9 mouse cellular contexts compared by ENCODE assay signal in genomic region chr5:24550598-24551316, GRCm38 (mm10). TPM values are rescaled to one million over a fixed set of nuclear protein-coding genes. Genes with fewer than 3 reads are reported as not detected.
DNase-seq lines count a peak whose midpoint lies in the region; ATAC-seq lines count a peak whose summit lies in the region.
"Had no signal": no experiment of that assay in that cellular context is flagged by ENCODE, and none has a peak within 500 bp of the region (broad histone marks: within the 10 kb centered on the region; RNA-seq: fewer than 3 reads in every experiment).

No protein-coding gene starts in this region.

- peak overlapping the region; percentile 36 for H3K4me2 ChIP-seq in heart, embryonic 13.5 days

- H3K27me3 ChIP-seq in heart, embryonic 13.5 days (replicated peaks) = peaks cover 36% of the 10 kb centered on the region

- WGBS in heart, embryonic 13.5 days = 35% methylated on average over 26 of the region's 26 CpGs

- H3K9ac ChIP-seq in heart, embryonic 13.5 days = 0 out of 2 replicates have a peak overlapping the region, but pooled peaks have one; percentile 16

- H3K9me3 ChIP-seq in heart, embryonic 13.5 days = no peaks in the 10 kb centered on the region

- no peak for ATAC-seq in heart, embryonic 13.5 days (ENCODE audit: extremely low read depth, insufficient number of reproducible peaks, low FRiP score, low TSS enrichment)

- H3K27ac ChIP-seq in heart, embryonic 13.5 days (replicated peaks) = no peak overlapping the region

- peak overlapping the region; percentile 20; the same call in 1 of the 2 replicates for H3K4me3 ChIP-seq in heart, embryonic 13.5 days
- H3K4me3 ChIP-seq: megakaryocyte, embryonic 14.5 days had no signal

- peaks cover 10% of the 10 kb centered on the region for H3K4me1 ChIP-seq in heart, embryonic 13.5 days

- peak; percentile 46 for DNase-seq in adrenal gland, postnatal 10 days
- no peak for DNase-seq in adrenal gland, postnatal 25 days
- DNase-seq in Muller cell, postnatal 12 days (ENCODE audit: inconsistent ontology term) = peak; percentile 76
- peak; percentile 77 for DNase-seq in kidney, postnatal 10 days
- DNase-seq in lung, postnatal 10 days = peak; percentile 68
- peak; percentile 83 to 85 for DNase-seq in right cerebral cortex, postnatal 10 days (ENCODE audit: low spot score in 2 of 2)
- DNase-seq in urinary bladder, adult 2 months (ENCODE audit: low spot score) = no peak

- H3K36me3 ChIP-seq in heart, embryonic 13.5 days = no peaks in the 10 kb centered on the region

RNA-seq across cellular contexts. Expression of gene 4931409K22Rik, which starts 5.9 kb away (rescaled TPM):
- not detected for total RNA-seq in adrenal gland, postnatal 10 days (2021)
- not detected in 2 replicates for total RNA-seq in adrenal gland, postnatal 25 days (2021)
- 0.08 and 0.11 TPM in 2 replicates for polyA plus RNA-seq in heart, embryonic 13.5 days (2015; fragmentation: Nextera tagmentation; extraction: Ambion mirVana)
- polyA plus RNA-seq in urinary bladder, adult 2 months (2012; rRNA removed) = not detected in 2 replicates

RNA-seq across cellular contexts. Expression of gene Asb10, which starts 10.0 kb away (rescaled TPM):
- 1 to 10 TPM; 1.0 to 6.2 TPM for total RNA-seq in adrenal gland, postnatal 10 days (2021)
- total RNA-seq in adrenal gland, postnatal 25 days (2021) = 0.67 TPM in 1 of 2 replicates, not detected in the other
- polyA plus RNA-seq in heart, embryonic 13.5 days (2015; fragmentation: Nextera tagmentation; extraction: Ambion mirVana) = 4.1 TPM in 2 replicates
- polyA plus RNA-seq in urinary bladder, adult 2 months (2012; rRNA removed) = 0.45 and 0.72 TPM in 2 replicates

RNA-seq across cellular contexts. Expression of gene Gbx1, which starts 23.8 kb away (rescaled TPM):
- total RNA-seq in adrenal gland, postnatal 10 days (2021) = under 1 TPM in 1 of 2 experiments, not detected in 1; 0.09 TPM
- not detected in 2 replicates for total RNA-seq in adrenal gland, postnatal 25 days (2021)
- polyA plus RNA-seq in heart, embryonic 13.5 days (2015; fragmentation: Nextera tagmentation; extraction: Ambion mirVana) = 0.05 TPM in 1 of 2 replicates, not detected in the other
- 0.01 and 0.07 TPM in 2 replicates for polyA plus RNA-seq in urinary bladder, adult 2 months (2012; rRNA removed)

RNA-seq across cellular contexts. Expression of gene Abcf2, which starts 26.5 kb away (rescaled TPM):
- 10 to 100 TPM; 51.0 to 53.3 TPM for total RNA-seq in adrenal gland, postnatal 10 days (2021)
- 74.1 and 76.8 TPM in 2 replicates for total RNA-seq in adrenal gland, postnatal 25 days (2021)
- 66.7 and 70.7 TPM in 2 replicates for polyA plus RNA-seq in heart, embryonic 13.5 days (2015; fragmentation: Nextera tagmentation; extraction: Ambion mirVana)
- polyA plus RNA-seq in urinary bladder, adult 2 months (2012; rRNA removed) = 44.5 and 50.0 TPM in 2 replicates

RNA-seq across cellular contexts. Expression of gene Chpf2, which starts 35.8 kb away (rescaled TPM):
- 10 to 100 TPM; 35.4 to 46.3 TPM for total RNA-seq in adrenal gland, postnatal 10 days (2021)
- total RNA-seq in adrenal gland, postnatal 25 days (2021) = 40.7 and 66.4 TPM in 2 replicates
- polyA plus RNA-seq in heart, embryonic 13.5 days (2015; fragmentation: Nextera tagmentation; extraction: Ambion mirVana) = 16.1 and 16.6 TPM in 2 replicates
- polyA plus RNA-seq in urinary bladder, adult 2 months (2012; rRNA removed) = 30.2 and 34.5 TPM in 2 replicates

Comparison
In these comparisons a context has a peak if more than half of its experiments do, and no peak if none do; other contexts are left out.
1. DNase-seq: peak in adrenal gland, postnatal 10 days (single experiment), Muller cell, postnatal 12 days (single experiment), kidney, postnatal 10 days (single experiment), lung, postnatal 10 days (single experiment) and right cerebral cortex, postnatal 10 days (2 of 2); none in adrenal gland, postnatal 25 days (single experiment) and urinary bladder, adult 2 months (single experiment).